ENCODE assay signal across 8 mouse cellular contexts in the genomic region with DNA sequence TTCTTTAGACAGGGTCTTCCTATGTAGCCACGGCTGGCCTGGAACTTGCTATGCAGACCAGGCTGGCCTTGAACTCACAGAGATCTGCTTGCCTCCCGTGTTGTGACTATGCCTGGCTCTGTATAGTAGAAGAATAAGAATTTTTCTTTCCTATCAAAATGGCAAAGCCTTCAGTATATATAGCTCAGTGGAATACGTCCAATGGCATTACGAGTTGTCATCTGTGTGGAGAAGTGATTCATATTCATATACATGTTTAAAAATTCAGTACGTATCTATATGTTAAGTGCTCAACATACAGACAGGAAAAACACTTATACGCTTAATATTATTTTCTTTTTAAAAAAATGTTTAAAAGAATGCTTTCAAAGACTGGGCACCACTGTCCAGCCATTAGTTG. TPM values are rescaled to one million over a fixed set of nuclear protein-coding genes. Genes with fewer than 3 reads are reported as not detected.
DNase-seq lines count a peak whose midpoint lies in the region; ATAC-seq and TF ChIP-seq lines count a peak whose summit lies in the region.

No protein-coding gene starts in this region.

- TF ChIP-seq CTCF in heart, adult 2 months (IDR thresholded peaks at IDR 0.05): no peak

- no peak for ATAC-seq in embryonic facial prominence, embryonic 15.5 days (ENCODE audit: insufficient number of reproducible peaks, low FRiP score, low TSS enrichment, low read depth)
- no peak for ATAC-seq in limb, embryonic 14.5 days (ENCODE audit: low FRiP score, low read depth)
- no peak for ATAC-seq in inflammation-experienced regulatory T-cells, adult 6 months
- ATAC-seq in activated CD4-positive, CD25-positive, alpha-beta regulatory T cell, adult 4 months: no peak

- H3K27me3 ChIP-seq in heart, adult 2 months (ENCODE audit: control insufficient read depth, insufficient read depth, low read length): no peaks in the 10 kb centered on the region
- H3K27me3 ChIP-seq in embryonic facial prominence, embryonic 15.5 days: no peaks in the 10 kb centered on the region
- no peaks in the 10 kb centered on the region for H3K27me3 ChIP-seq in limb, embryonic 14.5 days (ENCODE audit: control insufficient read depth, insufficient read depth, low read length)

- TF ChIP-seq POLR2A in heart, adult 2 months (IDR thresholded peaks at IDR 0.05; ENCODE audit: insufficient read depth, low read depth, low read length): no peak
- no peak for TF ChIP-seq POLR2A in limb, embryonic 14.5 days (IDR thresholded peaks at IDR 0.05; ENCODE audit: borderline replicate concordance, extremely low read depth, insufficient read depth, insufficient read length)

- peak overlapping the region; percentile 55 for H3K4me2 ChIP-seq in embryonic facial prominence, embryonic 15.5 days (replicated peaks)
- peak overlapping the region; percentile 61 for H3K4me2 ChIP-seq in limb, embryonic 14.5 days (replicated peaks; ENCODE audit: low read depth, low read length, severe bottlenecking)

- DNase-seq in heart, adult 2 months: no peak
- no peak for DNase-seq in heart, postnatal 10 days
- peak; percentile 52 for DNase-seq in 416B (ENCODE audit: low read depth)
- no peak for DNase-seq in limb, embryonic 14.5 days (ENCODE audit: low spot score)
- no peak for DNase-seq in embryo, embryonic 10.5 days (ENCODE audit: low spot score)

- TF ChIP-seq EP300 in heart, adult 2 months (IDR thresholded peaks at IDR 0.05; ENCODE audit: insufficient read depth, low read depth, low read length): no peak

- H3K9ac ChIP-seq in heart, adult 2 months (ENCODE audit: low read depth, low read length): peak overlapping the region; percentile 84
- H3K9ac ChIP-seq in embryonic facial prominence, embryonic 15.5 days: peak overlapping the region; percentile 77
- peak overlapping the region; percentile 96 for H3K9ac ChIP-seq in limb, embryonic 14.5 days (ENCODE audit: low read depth, low read length, severe bottlenecking)

- peaks cover 22% of the 10 kb centered on the region for H3K36me3 ChIP-seq in heart, adult 2 months (ENCODE audit: control insufficient read depth, insufficient read depth, low read length)
- H3K36me3 ChIP-seq in embryonic facial prominence, embryonic 15.5 days: peaks cover 26% of the 10 kb centered on the region
- H3K36me3 ChIP-seq in limb, embryonic 14.5 days (ENCODE audit: control insufficient read depth, insufficient read depth, low read length): peaks cover 27% of the 10 kb centered on the region

- no peaks in the 10 kb centered on the region for H3K9me3 ChIP-seq in embryonic facial prominence, embryonic 15.5 days (replicated peaks)
- H3K9me3 ChIP-seq in limb, embryonic 14.5 days (ENCODE audit: control insufficient read depth, low read length): no peaks in the 10 kb centered on the region

- 79% methylated on average over 6 of the region's 6 CpGs for WGBS in heart, adult 2 months
- WGBS in embryonic facial prominence, embryonic 15.5 days: 74% methylated on average over 6 of the region's 6 CpGs
- WGBS in limb, embryonic 14.5 days: 75% methylated on average over 6 of the region's 6 CpGs

- H3K4me3 ChIP-seq in heart, adult 2 months: peak overlapping the region; percentile 98
- peak overlapping the region; percentile 97 for H3K4me3 ChIP-seq in embryonic facial prominence, embryonic 15.5 days (replicated peaks)
- H3K4me3 ChIP-seq in limb, embryonic 14.5 days (replicated peaks; ENCODE audit: low read length): peak overlapping the region; percentile 90

- no peaks in the 10 kb centered on the region; the same call in none of the 2 replicates for H3K79me2 ChIP-seq in heart, adult 2 months (replicated peaks; ENCODE audit: control insufficient read depth, insufficient read depth, low read length)

- intact Hi-C loops in heart, adult 2 months (cut with DNase I): no loop called here
- intact Hi-C loops in heart, postnatal 10 days (cut with DNase I): no loop called here

- 0 out of 2 replicates have a peak, but pooled peaks cover 1% of the 10 kb centered on the region for H3K4me1 ChIP-seq in heart, adult 2 months (ENCODE audit: control insufficient read depth, insufficient read depth, low read length)
- peaks cover 18% of the 10 kb centered on the region for H3K4me1 ChIP-seq in embryonic facial prominence, embryonic 15.5 days
- peaks cover 12% of the 10 kb centered on the region; the same call in 1 of the 2 replicates for H3K4me1 ChIP-seq in limb, embryonic 14.5 days (ENCODE audit: control insufficient read depth, insufficient read depth, low read length)

- peak overlapping the region; percentile 99 for H3K27ac ChIP-seq in heart, adult 2 months
- H3K27ac ChIP-seq in embryonic facial prominence, embryonic 15.5 days (replicated peaks): peak overlapping the region; percentile 100
- H3K27ac ChIP-seq in limb, embryonic 14.5 days (replicated peaks; ENCODE audit: low read depth, low read length): peak overlapping the region; percentile 98

RNA-seq across cellular contexts. Expression of gene Psph, which starts 1.1 kb away (rescaled TPM):
- 1 to 10 TPM; 6.0 to 8.7 TPM for total RNA-seq in heart, adult 2 months (2021)
- polyA plus RNA-seq in heart, adult 2 months (2012; rRNA removed): 7.7 and 11.4 TPM in 2 replicates
- total RNA-seq in heart, postnatal 10 days (2021): 10 to 100 TPM; 12.4 to 15.9 TPM
- polyA plus RNA-seq in embryonic facial prominence, embryonic 15.5 days (2015; fragmentation: Nextera tagmentation; extraction: Ambion mirVana): 30.7 and 35.3 TPM in 2 replicates
- 14.5 and 15.9 TPM in 2 replicates for polyA plus RNA-seq in limb, embryonic 14.5 days (2012; rRNA removed)
- 28.5 and 34.1 TPM in 2 replicates for polyA plus RNA-seq in limb, embryonic 14.5 days (2014; fragmentation: Nextera tagmentation; extraction: Ambion mirVana)
- 10 to 100 TPM; 43.6 to 79.5 (median 54.1) TPM for polyA plus RNA-seq in inflammation-experienced regulatory T-cells, adult 6 months (2017; shearing (Covaris generic))
- polyA plus RNA-seq in activated CD4-positive, CD25-positive, alpha-beta regulatory T cell, adult 4 months (2017; shearing (Covaris generic)): 10 to 100 TPM; 55.0 to 73.8 TPM
